Mouse (Mus musculus): ENCODE measurements around the gene Hand2. TPM values are rescaled to one million over a fixed set of nuclear protein-coding genes. Genes with fewer than 3 reads are reported as not detected.

Hand2 gene
- polyA plus RNA-seq, 1 experiment = not detected

DNA sequence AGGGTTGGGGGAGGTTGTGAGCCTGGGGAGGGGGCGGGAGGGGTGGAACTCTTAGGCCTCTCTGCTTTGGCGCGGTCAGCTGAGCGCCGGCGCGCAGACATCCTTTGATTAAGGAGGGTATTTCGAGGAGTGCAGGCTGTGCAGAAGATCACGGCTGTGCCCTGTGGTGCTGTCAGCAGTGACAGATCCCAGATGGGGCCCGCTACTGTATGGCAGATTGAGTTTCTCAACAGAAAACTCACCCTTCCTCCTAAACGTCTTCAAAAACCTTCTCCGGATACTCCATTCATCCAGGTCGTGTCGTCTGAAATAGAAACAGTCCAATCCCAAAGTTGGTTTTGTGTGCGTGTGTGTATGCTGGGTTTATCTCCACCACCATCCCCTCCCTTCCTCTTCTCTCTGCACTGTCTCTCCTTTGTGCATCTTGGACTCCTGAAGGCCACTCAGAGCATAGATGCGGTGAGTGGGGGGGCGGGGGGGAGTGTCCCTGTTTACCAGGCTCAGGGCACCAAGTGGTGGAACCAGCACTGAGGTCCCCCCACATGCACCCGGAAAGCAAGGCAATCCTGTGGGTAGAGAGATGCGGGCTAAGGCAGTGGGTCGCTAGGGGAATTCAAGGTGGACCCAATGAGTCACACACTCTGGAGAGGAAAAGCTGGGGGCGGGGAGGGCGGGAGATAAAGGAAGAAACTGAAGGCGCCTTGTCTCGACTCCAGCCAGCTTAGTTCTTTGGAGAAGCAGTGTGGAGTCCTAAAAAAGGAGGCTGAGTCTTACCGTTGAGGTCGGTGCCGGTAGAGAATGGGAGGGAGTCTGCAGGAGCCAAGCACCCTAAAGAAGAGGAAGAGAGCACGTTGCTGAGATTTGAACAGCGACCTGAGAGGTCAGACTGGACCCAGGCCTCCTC is 11.2 kb downstream of the Hand2 start:
- TF ChIP-seq CTCF (IDR thresholded peaks at IDR 0.05; ENCODE audit: extremely low read depth, insufficient read depth, low read length) = no peak
- TF ChIP-seq POLR2A (IDR thresholded peaks at IDR 0.05; ENCODE audit: extremely low read depth, insufficient read depth, low read length) = no peak
- Histone ChIP-seq H3K27ac (ENCODE audit: insufficient read depth, low read length) (no peak overlapping the region), H3K4me1 (ENCODE audit: control insufficient read depth, insufficient read depth, low read length) (no peaks in the 10 kb centered on the region), H3K4me3 (ENCODE audit: insufficient read depth, low read length) (no peak overlapping the region)

DNA sequence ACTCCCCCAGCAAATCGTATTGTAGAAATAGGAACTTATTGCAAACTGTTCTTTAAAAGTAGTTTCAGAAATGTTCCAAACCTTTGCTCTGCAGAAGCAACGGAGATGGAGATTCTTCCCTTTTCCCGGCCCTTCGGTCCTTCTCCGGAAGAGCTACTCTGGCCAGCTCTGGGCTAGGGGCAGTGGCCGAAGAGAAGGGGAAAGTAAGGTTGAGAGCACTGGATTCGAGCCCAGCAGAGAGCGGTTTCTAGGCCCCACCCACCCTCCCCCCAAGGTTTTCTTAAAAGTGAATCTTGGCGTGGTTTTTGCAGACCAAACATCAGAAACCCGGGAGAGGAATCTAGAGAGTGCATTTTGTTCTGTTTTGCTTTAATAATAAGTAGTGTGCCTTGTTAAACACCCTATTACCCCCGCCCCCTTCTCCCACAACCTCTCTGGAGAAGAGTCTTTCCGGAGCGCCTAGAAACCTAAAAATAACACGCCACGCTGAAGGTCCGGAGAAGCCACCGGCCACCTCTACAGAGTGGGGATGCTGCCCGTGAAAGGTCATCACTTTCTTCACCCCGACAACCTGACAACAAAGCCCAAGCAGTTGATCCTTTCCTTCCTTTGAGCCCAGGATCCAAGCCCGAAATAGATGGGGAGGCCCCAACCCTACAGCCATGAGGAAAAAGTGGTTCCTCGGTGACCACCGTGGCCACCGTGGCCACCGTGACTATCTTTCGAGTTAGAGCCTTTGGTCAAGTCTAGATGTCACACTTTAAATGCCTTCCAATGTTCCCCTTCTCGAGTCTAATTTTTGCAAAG is 12.1 kb downstream of the Hand2 start:
- TF ChIP-seq CTCF (IDR thresholded peaks at IDR 0.05; ENCODE audit: extremely low read depth, insufficient read depth, low read length) (no peak), POLR2A (IDR thresholded peaks at IDR 0.05; ENCODE audit: extremely low read depth, insufficient read depth, low read length) (no peak)
- no peaks in the 10 kb centered on the region for H3K4me1 ChIP-seq (ENCODE audit: control insufficient read depth, insufficient read depth, low read length)
- no peak overlapping the region for H3K4me3 ChIP-seq (ENCODE audit: insufficient read depth, low read length)
- H3K27ac ChIP-seq (ENCODE audit: insufficient read depth, low read length) = no peak overlapping the region

DNA sequence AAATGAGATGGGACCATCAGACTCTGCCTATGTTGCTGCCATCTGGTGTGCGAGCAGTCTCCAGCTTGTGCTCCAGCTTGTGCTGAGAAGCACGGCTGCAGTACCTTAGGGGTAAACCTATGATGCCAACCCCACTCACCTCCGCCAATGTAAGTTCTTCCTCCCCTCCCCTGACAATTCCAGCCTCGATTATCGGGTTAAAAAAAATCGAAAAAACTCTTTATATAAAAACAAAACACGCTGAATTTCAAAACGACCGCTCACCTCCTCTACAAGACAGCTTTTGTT is 12.6 kb downstream of the Hand2 start:
- Histone ChIP-seq H3K4me1 (ENCODE audit: control insufficient read depth, insufficient read depth, low read length) (no peaks in the 10 kb centered on the region), H3K27ac (ENCODE audit: insufficient read depth, low read length) (no peak overlapping the region), H3K4me3 (ENCODE audit: insufficient read depth, low read length) (no peak overlapping the region)
- TF ChIP-seq POLR2A (IDR thresholded peaks at IDR 0.05; ENCODE audit: extremely low read depth, insufficient read depth, low read length) (no peak), CTCF (IDR thresholded peaks at IDR 0.05; ENCODE audit: extremely low read depth, insufficient read depth, low read length) (0 out of 2 replicates have a peak, but pooled peaks have one; percentile 26)

DNA sequence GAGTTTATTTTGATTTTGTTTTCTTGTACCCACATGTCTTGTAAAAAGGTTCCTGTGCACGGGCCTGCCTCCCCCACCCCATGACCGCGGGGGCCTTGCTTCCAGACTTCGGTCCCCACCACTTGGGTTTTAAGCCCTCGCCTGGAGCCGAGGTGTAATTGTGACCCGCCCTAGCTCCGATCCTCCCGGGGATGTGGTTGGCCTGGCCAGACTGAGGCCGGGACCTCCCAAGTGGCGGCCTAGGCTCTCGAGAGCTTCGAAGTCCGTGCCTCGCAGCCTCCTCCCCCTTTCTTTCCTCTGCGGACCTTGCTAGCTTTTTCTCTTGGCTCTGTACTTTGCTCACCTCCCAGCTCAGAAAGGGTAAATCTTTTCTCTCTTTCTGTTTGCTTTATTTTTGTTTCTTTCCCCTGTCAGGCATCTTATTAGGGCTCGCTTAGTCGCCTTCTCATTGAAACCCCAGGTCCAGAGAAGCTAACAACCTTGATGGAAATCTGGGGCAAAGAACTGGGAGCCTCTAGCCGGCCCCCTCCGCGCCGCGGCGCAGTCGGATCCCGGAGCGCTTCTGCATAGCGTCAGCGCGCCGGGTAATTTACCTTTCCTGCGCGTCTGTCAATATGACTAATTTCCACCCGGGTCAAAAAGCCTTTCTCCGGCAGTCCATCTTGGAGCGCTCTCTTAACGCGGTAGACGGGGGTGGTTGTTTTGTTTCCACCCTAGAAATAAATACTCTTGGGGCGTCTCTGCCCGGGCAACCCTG is 13.2 kb downstream of the Hand2 start:
- Histone ChIP-seq H3K27ac (ENCODE audit: insufficient read depth, low read length) (no peak overlapping the region), H3K4me3 (ENCODE audit: insufficient read depth, low read length) (no peak overlapping the region), H3K4me1 (ENCODE audit: control insufficient read depth, insufficient read depth, low read length) (no peaks in the 10 kb centered on the region)
- TF ChIP-seq CTCF (IDR thresholded peaks at IDR 0.05; ENCODE audit: extremely low read depth, insufficient read depth, low read length) (no peak), POLR2A (IDR thresholded peaks at IDR 0.05; ENCODE audit: extremely low read depth, insufficient read depth, low read length) (no peak)

DNA sequence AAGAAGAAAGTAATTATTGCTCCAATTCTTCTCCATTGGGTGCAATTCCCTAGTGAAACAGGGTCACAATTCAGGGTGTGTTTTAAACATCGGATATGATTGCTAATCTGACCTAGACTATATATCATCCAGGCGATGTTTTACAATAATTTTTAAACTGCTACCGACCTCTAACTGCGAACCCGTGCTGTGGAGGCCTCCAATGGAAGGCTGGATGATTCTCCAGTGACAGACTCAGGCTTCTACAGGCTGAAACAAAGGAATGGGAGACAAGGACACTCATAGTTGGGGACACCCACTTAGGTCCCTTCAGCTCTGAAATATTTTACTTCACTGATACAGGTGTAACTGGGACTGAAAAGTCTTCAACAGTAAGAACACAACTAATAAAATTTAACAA is 13.9 kb downstream of the Hand2 start:
- Histone ChIP-seq H3K4me3 (ENCODE audit: insufficient read depth, low read length) (no peak overlapping the region), H3K27ac (ENCODE audit: insufficient read depth, low read length) (no peak overlapping the region), H3K4me1 (ENCODE audit: control insufficient read depth, insufficient read depth, low read length) (no peaks in the 10 kb centered on the region)
- no peak for TF ChIP-seq CTCF (IDR thresholded peaks at IDR 0.05; ENCODE audit: extremely low read depth, insufficient read depth, low read length)
- TF ChIP-seq POLR2A (IDR thresholded peaks at IDR 0.05; ENCODE audit: extremely low read depth, insufficient read depth, low read length) = no peak

DNA sequence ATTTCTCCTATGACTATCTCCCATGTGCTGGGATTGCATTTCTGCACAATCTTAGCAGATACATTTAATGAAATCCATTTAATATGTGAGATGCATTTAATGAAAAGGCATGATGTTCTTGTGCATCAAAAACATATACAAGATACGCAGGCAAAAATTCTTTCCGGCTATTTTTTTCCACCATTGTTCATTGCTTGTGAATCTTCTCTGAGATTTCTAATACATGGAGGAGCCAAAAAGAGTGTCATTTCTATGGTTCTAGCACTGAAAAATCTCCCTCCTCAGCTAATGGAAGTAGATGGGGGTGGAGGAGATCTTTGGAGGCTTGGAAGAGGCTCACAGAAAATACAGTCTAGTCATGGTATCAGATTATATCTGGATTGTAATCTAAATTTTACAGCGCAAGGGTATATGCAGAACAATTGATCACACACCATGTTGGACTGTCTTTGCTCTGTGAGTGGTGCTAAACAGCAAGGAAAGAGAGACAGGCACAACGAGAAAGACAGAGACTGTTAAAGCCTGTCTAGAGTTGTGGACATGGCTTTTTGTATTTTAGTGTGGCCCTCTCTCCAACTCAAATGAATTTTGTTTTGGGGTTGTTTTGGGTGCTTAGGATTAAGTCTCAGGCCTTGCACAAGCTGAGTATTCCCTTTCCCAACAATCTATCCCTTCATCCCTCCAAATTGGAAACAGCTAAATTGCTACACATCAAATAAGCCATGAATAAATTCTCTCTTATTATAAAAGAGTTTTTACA is 16.7 kb downstream of the Hand2 start:
- TF ChIP-seq POLR2A (IDR thresholded peaks at IDR 0.05; ENCODE audit: extremely low read depth, insufficient read depth, low read length) (no peak), CTCF (IDR thresholded peaks at IDR 0.05; ENCODE audit: extremely low read depth, insufficient read depth, low read length) (no peak)
- Histone ChIP-seq H3K4me1 (ENCODE audit: control insufficient read depth, insufficient read depth, low read length) (no peaks in the 10 kb centered on the region), H3K4me3 (ENCODE audit: insufficient read depth, low read length) (no peak overlapping the region), H3K27ac (ENCODE audit: insufficient read depth, low read length) (no peak overlapping the region)

- Histone ChIP-seq H3K4me3 (ENCODE audit: insufficient read depth, low read length) (no peak overlapping the region), H3K27ac (ENCODE audit: insufficient read depth, low read length) (no peak overlapping the region), H3K4me1 (ENCODE audit: control insufficient read depth, insufficient read depth, low read length) (no peaks in the 10 kb centered on the region)
- TF ChIP-seq POLR2A (IDR thresholded peaks at IDR 0.05; ENCODE audit: extremely low read depth, insufficient read depth, low read length) (no peak), CTCF (IDR thresholded peaks at IDR 0.05; ENCODE audit: extremely low read depth, insufficient read depth, low read length) (no peak)
Measured at GRCm38 (mm10) chr8:57339711-57340650, 19.2 kb downstream of the Hand2 start.

GRCm38 (mm10) chr8:57340840-57341540 is 20.2 kb downstream of the Hand2 start:
- no peak for TF ChIP-seq CTCF (IDR thresholded peaks at IDR 0.05; ENCODE audit: extremely low read depth, insufficient read depth, low read length)
- no peak for TF ChIP-seq POLR2A (IDR thresholded peaks at IDR 0.05; ENCODE audit: extremely low read depth, insufficient read depth, low read length)
- no peak overlapping the region for H3K27ac ChIP-seq (ENCODE audit: insufficient read depth, low read length)
- H3K4me3 ChIP-seq (ENCODE audit: insufficient read depth, low read length) = no peak overlapping the region
- H3K4me1 ChIP-seq (ENCODE audit: control insufficient read depth, insufficient read depth, low read length) = no peaks in the 10 kb centered on the region

Measured in cortical plate, adult 2 months (tissue).